Mouse (Mus musculus) testis, adult 2 months (tissue): ENCODE data around the gene Fez1.

Experiments
- CTCF ChIP-seq: fragments of 200-500 bp; IDR thresholded peaks from 2 replicates; pipeline ENCODE4 v1.5.1; 2012; ENCODE audit warnings: low read depth, mild to moderate bottlenecking, inconsistent platforms, low read length, moderate library complexity; ENCODE audit not compliant: control insufficient read depth, insufficient read depth, insufficient replicate concordance
- POLR2A ChIP-seq: fragments of 200-500 bp; IDR thresholded peaks from 2 replicates; pipeline ENCODE4 v1.6.1; 2012; ENCODE audit warnings: low read depth, mild to moderate bottlenecking, inconsistent platforms, low read length, moderate library complexity; ENCODE audit not compliant: control insufficient read depth

GRCm38 (mm10) chr9:36900464-36900863 lies 78.8 kb downstream of the Fez1 start:
- no peak for TF ChIP-seq CTCF
- no peak for TF ChIP-seq POLR2A
